Mouse (Mus musculus) G1E-ER4 (cell line): Measurements from ENCODE around the gene Ino80b. TPM values are rescaled to one million over a fixed set of nuclear protein-coding genes. Genes with fewer than 3 reads are reported as not detected.

Experiments
- GATA1 ChIP-seq: IDR thresholded peaks from one replicate; pipeline ENCODE4 v1.8.0; 2012; ENCODE audit warnings: low read length, inconsistent platforms
- polyA plus RNA-seq: library from polyadenylated mRNA; stranded (reverse); fragments of >175 nt; gene quantifications from 2 replicates; pipeline ENCODE4 v1.2.3, GENCODE M21; 2012

Ino80b gene
- polyA plus RNA-seq, 1 experiment = 217 TPM

GRCm38 (mm10) chr6:83086121-83087035, 38.9 kb downstream of the Ino80b start, which contains the start of gene Lbx2:
TSS of gene Lbx2 (plus strand) at chr6:83086367.
- TF ChIP-seq GATA1 = no peak

GRCm38 (mm10) chr6:83084477-83084876, 40.8 kb downstream of the Ino80b start:
- no peak for TF ChIP-seq GATA1

DNA sequence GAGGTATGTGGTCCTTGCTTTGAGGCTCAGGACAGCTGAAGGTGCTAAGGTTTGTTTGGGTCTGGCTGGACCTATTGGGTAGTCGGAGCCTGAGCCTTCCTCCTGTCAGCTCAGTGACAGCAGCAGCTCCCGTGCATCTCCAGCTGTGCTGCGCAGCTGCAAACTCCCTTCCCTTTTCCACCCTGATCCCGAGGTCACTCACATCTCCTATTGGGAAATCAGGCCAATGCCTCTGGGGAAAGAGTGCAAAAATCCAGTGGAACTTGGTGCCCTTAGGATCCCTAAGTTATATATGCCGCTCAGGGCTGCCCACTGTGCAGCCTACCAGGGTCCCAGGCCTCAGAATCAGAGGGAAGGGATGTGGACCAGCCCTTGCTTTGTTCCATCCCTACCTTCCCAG, 41.7 kb downstream of the Ino80b start:
- no peak for TF ChIP-seq GATA1

- no peak for TF ChIP-seq GATA1
These were observed 45.0 kb downstream of the Ino80b start for GRCm38 (mm10) chr6:83080210-83080609.

- no peak for TF ChIP-seq GATA1
These were observed 46.8 kb downstream of the Ino80b start for GRCm38 (mm10) chr6:83078324-83078858.

DNA sequence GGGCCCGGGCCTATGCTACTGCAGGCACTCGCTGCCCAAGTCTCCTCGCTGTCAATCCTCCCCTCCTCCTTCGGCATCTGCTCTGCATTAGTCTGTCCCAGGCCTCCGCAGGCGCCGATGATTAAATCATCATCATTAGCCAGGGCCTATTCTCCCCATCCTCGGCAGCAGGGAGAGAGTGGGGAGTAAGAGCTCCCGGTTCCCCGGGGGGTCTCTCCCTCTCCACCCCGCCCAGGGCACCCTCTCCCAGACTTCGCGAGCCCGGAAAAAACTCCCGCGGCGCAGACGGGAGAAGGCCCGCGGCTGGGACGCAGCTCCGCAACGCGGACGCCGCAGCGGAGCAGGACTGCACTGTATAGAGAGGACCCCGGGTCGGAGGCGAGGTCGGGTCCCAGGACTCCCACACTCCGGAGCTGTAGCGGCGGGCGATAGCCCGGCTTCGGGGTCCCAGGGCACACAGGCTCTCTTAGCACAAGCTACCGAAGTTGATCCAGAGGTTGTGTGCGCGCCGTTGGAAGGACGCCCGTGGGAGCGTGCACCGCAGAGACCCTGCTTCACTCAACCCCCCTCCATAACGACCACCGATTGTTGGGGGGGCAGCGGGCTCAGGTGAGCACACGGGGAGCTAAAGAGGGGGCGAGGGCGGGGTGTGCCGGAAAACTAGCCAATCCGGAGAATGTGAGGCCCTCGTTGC, 47.5 kb downstream of the Ino80b start, which contains the start of gene Pcgf1:
TSS of gene Pcgf1 (plus strand) at position 240 of the 694 bp plus-strand sequence.
- TF ChIP-seq GATA1 = no peak

- no peak for TF ChIP-seq GATA1
These were observed 50.3 kb downstream of the Ino80b start for GRCm38 (mm10) chr6:83074979-83075378.

Other genes with a start within 250 kb of the Ino80b start
- not detected in 2 replicates for gene Sema4f, start 185.7 kb downstream of the Ino80b start, polyA plus RNA-seq
- gene M1ap, start 178.5 kb downstream of the Ino80b start, polyA plus RNA-seq = 2.1 and 3.4 TPM in 2 replicates
- gene Dok1, start 92.0 kb downstream of the Ino80b start, polyA plus RNA-seq = 128 and 144 TPM in 2 replicates
- gene Loxl3, start 91.3 kb downstream of the Ino80b start, polyA plus RNA-seq = 0.30 and 0.32 TPM in 2 replicates
- gene Aup1, start 70.9 kb downstream of the Ino80b start, polyA plus RNA-seq = 1,009 and 1,196 TPM in 2 replicates
- gene Htra2, start 70.2 kb downstream of the Ino80b start, polyA plus RNA-seq = 86.7 and 110 TPM in 2 replicates
- 0.85 and 1.5 TPM in 2 replicates for gene Dqx1, start 67.6 kb downstream of the Ino80b start, polyA plus RNA-seq
- not detected in 2 replicates for gene Tlx2, start 55.1 kb downstream of the Ino80b start, polyA plus RNA-seq
- 8.6 and 10.8 TPM in 2 replicates for gene Pcgf1, start 47.6 kb downstream of the Ino80b start, polyA plus RNA-seq
- gene Lbx2, start 39.1 kb downstream of the Ino80b start, polyA plus RNA-seq = 0.10 and 0.13 TPM in 2 replicates
- 12.9 and 13.9 TPM in 2 replicates for gene Ccdc142, start 23.8 kb downstream of the Ino80b start, polyA plus RNA-seq
- gene Gm42688, start 23.8 kb downstream of the Ino80b start, polyA plus RNA-seq = 5.2 and 7.2 TPM in 2 replicates
- 69.5 and 81.4 TPM in 2 replicates for gene Mrpl53, start 16.4 kb downstream of the Ino80b start, polyA plus RNA-seq
- gene Mogs, start 9.9 kb downstream of the Ino80b start, polyA plus RNA-seq = 163 and 176 TPM in 2 replicates
- 47.0 and 70.0 TPM in 2 replicates for gene Wbp1, start 3.9 kb downstream of the Ino80b start, polyA plus RNA-seq
- gene Rtkn, start 10.0 kb upstream of the Ino80b start, polyA plus RNA-seq = 13.1 and 20.1 TPM in 2 replicates
- not detected in 2 replicates for gene Wdr54, start 31.0 kb upstream of the Ino80b start, polyA plus RNA-seq
- not detected in 2 replicates for gene 1700003E16Rik, start 31.0 kb upstream of the Ino80b start, polyA plus RNA-seq
- 307 and 323 TPM in 2 replicates for gene Dctn1, start 40.5 kb upstream of the Ino80b start, polyA plus RNA-seq
- not detected in 2 replicates for gene Slc4a5, start 94.4 kb upstream of the Ino80b start, polyA plus RNA-seq
- gene Mthfd2, start 200.5 kb upstream of the Ino80b start, polyA plus RNA-seq = 28.6 and 33.9 TPM in 2 replicates
- gene Mob1a, start 200.6 kb upstream of the Ino80b start, polyA plus RNA-seq = 121 and 167 TPM in 2 replicates
- 66.7 and 111 TPM in 2 replicates for gene Bola3, start 223.7 kb upstream of the Ino80b start, polyA plus RNA-seq